Mouse (Mus musculus): ENCODE measurements at regions not wholly inside any gene's neighbourhood (a gene's known extent, or its start where the extent isn't known, plus 50 kb on each side); places are given as distances from the start of the nearest gene placed in this dataset.

GRCm38 (mm10) chr4:142597214-142597613, 358.0 kb upstream of the Kazn start:
- ATAC-seq (replicated peaks; ENCODE audit: low FRiP score, low TSS enrichment, poor library complexity, severe bottlenecking) = no peak

- no peak for ATAC-seq (replicated peaks; ENCODE audit: low FRiP score, low TSS enrichment, poor library complexity, severe bottlenecking)
These were observed 350.0 kb upstream of the Kazn start for GRCm38 (mm10) chr4:142589084-142589741.

- ATAC-seq (replicated peaks; ENCODE audit: low FRiP score, low TSS enrichment, poor library complexity, severe bottlenecking) = no peak
These were observed 349.4 kb upstream of the Kazn start for GRCm38 (mm10) chr4:142588418-142589083.

GRCm38 (mm10) chr4:142587345-142588035, 348.3 kb upstream of the Kazn start:
- ATAC-seq (replicated peaks; ENCODE audit: low FRiP score, low TSS enrichment, poor library complexity, severe bottlenecking) = no peak

- ATAC-seq (replicated peaks; ENCODE audit: low FRiP score, low TSS enrichment, poor library complexity, severe bottlenecking) = no peak
These were observed 339.3 kb upstream of the Kazn start for GRCm38 (mm10) chr4:142578536-142578935.

GRCm38 (mm10) chr4:142577519-142577918, 338.3 kb upstream of the Kazn start:
- no peak for ATAC-seq (replicated peaks; ENCODE audit: low FRiP score, low TSS enrichment, poor library complexity, severe bottlenecking)

GRCm38 (mm10) chr4:142574528-142574927, 335.3 kb upstream of the Kazn start:
- no peak for ATAC-seq (replicated peaks; ENCODE audit: low FRiP score, low TSS enrichment, poor library complexity, severe bottlenecking)

- no peak for ATAC-seq (replicated peaks; ENCODE audit: low FRiP score, low TSS enrichment, poor library complexity, severe bottlenecking)
These were observed 331.5 kb upstream of the Kazn start for GRCm38 (mm10) chr4:142570712-142571111.

GRCm38 (mm10) chr4:142568556-142568955, 329.4 kb upstream of the Kazn start:
- no peak for ATAC-seq (replicated peaks; ENCODE audit: low FRiP score, low TSS enrichment, poor library complexity, severe bottlenecking)

GRCm38 (mm10) chr4:142554716-142555115, 315.5 kb upstream of the Kazn start:
- ATAC-seq (replicated peaks; ENCODE audit: low FRiP score, low TSS enrichment, poor library complexity, severe bottlenecking) = no peak

GRCm38 (mm10) chr4:142545871-142546270, 306.7 kb upstream of the Kazn start:
- no peak for ATAC-seq (replicated peaks; ENCODE audit: low FRiP score, low TSS enrichment, poor library complexity, severe bottlenecking)

- ATAC-seq (replicated peaks; ENCODE audit: low FRiP score, low TSS enrichment, poor library complexity, severe bottlenecking) = no peak
These were observed 306.0 kb upstream of the Kazn start for GRCm38 (mm10) chr4:142545187-142545586.

GRCm38 (mm10) chr4:142544736-142545135, 305.5 kb upstream of the Kazn start:
- ATAC-seq (replicated peaks; ENCODE audit: low FRiP score, low TSS enrichment, poor library complexity, severe bottlenecking) = no peak

GRCm38 (mm10) chr4:142539200-142539750, 300.1 kb upstream of the Kazn start:
- no peak for ATAC-seq (replicated peaks; ENCODE audit: low FRiP score, low TSS enrichment, poor library complexity, severe bottlenecking)

- no peak for ATAC-seq (replicated peaks; ENCODE audit: low FRiP score, low TSS enrichment, poor library complexity, severe bottlenecking)
These were observed 287.9 kb upstream of the Kazn start for GRCm38 (mm10) chr4:142527080-142527479.

GRCm38 (mm10) chr4:142517478-142518455, 278.6 kb upstream of the Kazn start:
- ATAC-seq (replicated peaks; ENCODE audit: low FRiP score, low TSS enrichment, poor library complexity, severe bottlenecking) = no peak

- no peak for ATAC-seq (replicated peaks; ENCODE audit: low FRiP score, low TSS enrichment, poor library complexity, severe bottlenecking)
These were observed 275.6 kb upstream of the Kazn start for GRCm38 (mm10) chr4:142514751-142515150.

- no peak for ATAC-seq (replicated peaks; ENCODE audit: low FRiP score, low TSS enrichment, poor library complexity, severe bottlenecking)
These were observed 270.2 kb upstream of the Kazn start for GRCm38 (mm10) chr4:142509386-142509785.
